Mouse (Mus musculus) heart, postnatal 36 days (tissue): ENCODE measurements around the gene Dock3. TPM values are rescaled to one million over a fixed set of nuclear protein-coding genes. Genes with fewer than 3 reads are reported as not detected.

Experiments used
- DNase-seq, 2 experiments: peaks; one replicate each; pipeline ENCODE4 v3.0.0; 2021 to 2022
- intact Hi-C: fragments of 180-260 bp; cut with DNase I; formaldehyde crosslinking; loops from one replicate; pipeline ENCODE4 v1.15.1; 2025
- total RNA-seq, 2 experiments: library from RNA; stranded (reverse); gene quantifications; 2 replicates each; pipeline ENCODE4 v1.2.3; 2021

Dock3 gene
- total RNA-seq, 2 experiments from 2014 or later = 3.9 to 5.3 TPM

DNA sequence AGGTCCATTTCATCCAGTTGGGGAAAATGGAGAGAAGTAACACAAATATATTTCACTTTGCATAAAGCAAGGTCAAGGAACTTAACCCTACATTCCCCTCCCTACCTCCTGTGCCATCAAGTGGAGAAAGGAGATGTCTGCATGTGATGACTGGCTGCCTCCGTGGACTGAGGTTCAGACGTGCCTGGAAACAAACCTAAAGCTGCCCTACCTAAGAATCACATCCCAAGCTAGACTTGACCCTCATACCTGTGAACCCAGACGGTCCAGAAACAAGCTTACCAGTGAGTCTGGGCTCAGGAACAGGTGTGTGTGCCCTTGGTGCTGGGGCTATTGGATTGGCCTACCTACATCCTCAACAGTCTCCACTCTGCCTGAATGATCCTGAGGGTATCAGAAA lies 338.4 kb downstream of the Dock3 start:
- DNase-seq = no peak
- intact Hi-C loops = loop anchor here (10.0 kb wide), 1 partner anchor 641 kb away; the partner anchor contains the start of gene Tmem115

DNA sequence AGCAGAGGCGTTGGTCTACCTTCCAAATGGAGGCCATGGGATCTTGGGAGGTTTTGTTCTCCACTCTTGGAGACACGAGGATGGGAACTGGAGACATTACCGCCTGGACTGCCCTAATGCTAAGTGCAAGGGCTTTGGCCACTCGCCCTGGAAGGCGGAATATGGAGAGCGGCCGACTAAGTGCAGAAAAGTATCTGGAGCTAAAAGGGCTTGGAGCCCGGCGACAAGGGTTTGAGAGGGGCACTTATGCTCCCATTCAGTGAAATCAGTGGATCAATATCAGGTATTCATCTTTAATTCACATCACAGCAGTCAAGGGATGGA lies 339.2 kb downstream of the Dock3 start:
- intact Hi-C loops = loop anchor here (10.0 kb wide), 1 partner anchor 642 kb away; the partner anchor contains the start of gene Tmem115
- DNase-seq = no peak

DNA sequence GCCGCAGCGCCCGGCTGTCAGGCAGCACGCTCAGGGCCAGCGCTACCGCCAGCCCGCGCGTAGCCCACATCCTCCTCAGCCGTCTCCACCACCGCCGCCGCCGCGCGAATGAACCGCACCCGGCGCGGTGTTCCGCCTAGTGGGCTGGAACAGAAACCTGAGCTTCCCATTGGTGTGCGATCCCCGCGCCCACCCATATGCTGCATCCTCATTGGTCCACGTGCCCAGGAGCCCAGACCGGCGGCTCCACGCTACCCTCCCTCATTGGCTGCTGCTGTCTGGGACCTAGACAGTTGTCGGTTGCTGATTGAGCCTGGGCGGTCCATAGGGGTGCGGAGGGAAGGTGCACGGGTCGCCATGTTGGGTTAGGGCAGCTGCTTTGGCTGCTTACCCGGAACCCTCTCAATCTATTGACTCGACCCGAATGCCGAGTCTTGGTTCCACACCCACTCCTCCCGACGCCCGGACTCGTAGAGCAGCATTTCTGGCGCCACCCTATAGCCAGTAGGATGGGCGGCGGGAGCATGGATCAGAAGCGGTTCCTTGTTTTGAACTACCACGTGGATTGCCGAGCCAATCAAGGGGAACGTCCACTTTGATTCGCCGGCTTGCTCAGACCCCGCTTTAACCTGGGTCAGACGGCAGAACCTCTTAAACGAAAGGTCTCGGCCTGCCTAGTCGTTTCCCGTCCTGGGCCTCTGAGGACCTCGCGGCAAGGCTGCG lies 339.7 kb downstream of the Dock3 start, which contains the start of gene Manf:
Gene Manf (minus strand): TSS at position 151 of the 723 bp plus-strand sequence.
- DNase-seq = peak; percentile 91 to 94
- intact Hi-C loops = loop anchor here (10.0 kb wide), 1 partner anchor 643 kb away; the partner anchor contains the start of gene Tmem115

DNA sequence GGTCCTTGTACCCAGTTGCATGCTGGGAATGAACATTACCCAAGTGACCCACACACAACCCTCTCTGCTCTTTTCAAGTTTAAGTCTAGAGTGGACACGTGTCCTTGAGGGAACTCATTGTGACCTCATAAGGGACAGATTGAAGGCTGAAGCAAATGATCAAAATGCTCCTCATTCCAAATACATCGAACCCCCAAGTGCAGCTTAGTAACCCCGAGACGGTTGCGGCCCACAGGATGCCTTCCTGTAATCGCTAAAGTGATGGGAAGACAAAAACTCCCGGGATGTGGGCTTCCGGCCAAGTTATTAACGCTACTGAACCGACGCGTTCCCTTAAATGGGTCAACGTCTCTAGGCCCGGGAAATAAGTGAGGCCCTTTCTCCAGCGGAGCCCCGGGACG lies 340.4 kb downstream of the Dock3 start:
- intact Hi-C loops = loop anchor here (10.0 kb wide), 1 partner anchor 643 kb away; the partner anchor contains the start of gene Tmem115
- DNase-seq = no peak

DNA sequence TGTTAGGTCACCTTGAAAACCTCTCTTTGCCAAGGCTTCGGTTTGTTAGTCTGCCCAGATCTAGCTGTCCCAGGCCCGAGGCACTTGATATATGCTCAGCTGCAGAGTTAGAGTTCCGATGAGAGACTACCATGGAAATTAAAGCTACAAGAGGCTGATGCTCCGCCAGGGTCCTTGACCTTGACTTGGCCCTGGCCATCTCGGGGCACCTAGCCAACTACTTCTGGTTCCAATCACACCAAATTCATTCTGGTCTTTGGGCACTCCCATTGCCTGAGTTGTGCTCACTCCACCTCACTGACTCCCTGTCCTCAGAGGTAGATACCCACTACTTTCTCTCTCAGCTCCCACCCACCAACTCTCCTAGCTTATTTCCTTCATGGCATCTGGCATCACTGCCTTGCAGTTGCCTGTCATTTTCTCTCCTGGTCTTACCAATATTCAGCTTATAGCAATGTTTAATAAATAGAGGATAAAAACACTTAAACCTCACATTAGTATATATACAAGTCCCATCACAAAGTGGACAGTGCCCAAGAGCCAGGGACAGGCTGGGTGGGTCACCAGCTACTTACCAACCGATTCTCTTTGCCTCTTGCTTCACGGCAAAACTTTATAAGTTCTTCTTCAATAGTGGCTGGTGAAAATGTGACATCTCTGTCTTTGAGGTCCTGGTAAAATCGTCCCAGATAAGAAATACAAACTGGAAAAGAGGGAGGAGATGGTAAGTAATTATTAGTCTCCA lies 341.0 kb downstream of the Dock3 start:
- intact Hi-C loops = loop anchor here (10.0 kb wide), 1 partner anchor 644 kb away; the partner anchor contains the start of gene Tmem115
- no peak for DNase-seq

DNA sequence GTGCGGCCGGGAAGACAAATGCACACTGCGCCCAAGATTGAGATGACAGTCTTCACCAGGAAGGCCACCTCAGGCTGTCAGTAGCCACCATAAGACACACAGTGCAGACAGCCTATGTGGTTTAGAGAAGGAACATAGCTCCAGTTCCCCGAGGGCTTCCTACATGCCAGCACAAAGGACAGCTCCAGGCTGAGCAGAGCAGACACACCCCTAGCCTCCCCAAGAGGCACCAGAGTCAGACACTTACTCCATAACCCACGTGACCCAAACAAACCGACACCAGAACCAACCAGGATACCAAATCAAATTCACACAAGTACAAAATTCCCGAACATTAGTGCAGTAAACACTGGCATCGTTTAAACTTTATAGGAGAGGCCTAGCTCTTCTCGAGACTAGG lies 342.4 kb downstream of the Dock3 start:
- no peak for DNase-seq
- intact Hi-C loops = loop anchor here (10.0 kb wide), 1 partner anchor 715 kb away; the partner anchor contains the start of gene Wdr82

DNA sequence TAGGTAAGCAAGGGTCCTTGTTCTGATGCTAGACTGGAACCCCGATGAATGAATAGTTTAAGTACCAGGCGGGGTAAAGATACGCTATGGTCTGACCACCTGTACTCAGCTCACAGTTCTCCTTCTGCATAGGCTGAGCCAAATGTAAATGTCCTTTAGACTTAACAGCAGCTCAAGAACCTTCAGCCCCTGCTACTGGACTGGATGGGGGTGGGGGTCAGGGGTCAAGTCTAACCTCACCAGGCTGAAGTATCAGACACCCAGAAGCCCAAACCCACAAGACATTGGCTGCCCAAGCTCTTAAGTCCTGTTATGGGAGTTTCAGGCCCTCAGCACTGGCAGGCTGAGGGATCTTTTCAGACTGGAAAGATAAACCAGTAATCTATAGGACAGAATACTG lies 343.4 kb downstream of the Dock3 start:
- no peak for DNase-seq
- intact Hi-C loops = loop anchor here (10.0 kb wide), 1 partner anchor 714 kb away; the partner anchor contains the start of gene Wdr82

DNA sequence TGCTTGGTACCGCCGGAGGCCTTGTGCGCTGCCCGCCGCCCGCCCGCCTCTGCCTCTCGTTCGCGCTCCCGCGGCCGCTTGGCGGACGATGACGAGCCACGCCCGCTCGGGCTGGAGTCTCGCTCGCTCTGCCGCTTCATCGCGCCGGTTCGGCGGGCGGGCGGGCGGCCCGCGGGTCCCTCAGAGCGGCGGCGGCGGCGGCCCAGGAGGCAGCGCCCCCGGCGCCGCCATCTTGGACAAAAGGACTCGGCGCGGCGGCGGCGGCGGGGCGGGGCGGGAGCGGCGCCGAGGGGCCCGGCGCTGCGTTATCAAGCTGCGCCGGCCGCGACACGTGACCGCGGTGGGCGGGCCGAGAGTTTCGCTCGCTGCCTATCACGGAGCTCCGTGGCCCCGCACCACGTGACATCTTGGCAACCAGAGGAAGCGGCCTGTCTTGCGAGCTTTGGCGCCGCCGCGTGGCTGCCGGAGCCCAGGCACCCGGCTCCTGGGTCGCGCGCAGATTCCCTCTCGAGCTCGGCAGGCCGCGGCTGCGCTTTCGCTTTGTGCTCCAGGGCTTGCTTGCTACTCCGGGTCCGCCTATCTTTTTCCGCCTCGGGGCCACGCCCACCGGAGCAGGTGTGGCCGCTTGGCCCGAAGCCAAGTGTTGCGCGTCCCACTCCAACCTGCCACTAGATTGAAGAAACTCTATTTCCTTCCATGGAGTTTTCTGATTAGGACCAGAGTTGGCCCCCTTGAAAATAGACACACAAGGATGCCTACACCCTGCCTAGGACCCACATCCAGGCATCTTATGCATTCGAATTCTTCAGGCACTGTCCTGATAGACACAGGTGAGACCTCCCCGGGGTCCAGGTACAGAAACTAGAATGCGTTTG lies 344.6 kb downstream of the Dock3 start, which contains the start of gene Rbm15b:
Gene Rbm15b (minus strand): TSS at position 601 of the 875 bp plus-strand sequence.
- intact Hi-C loops = loop anchor here (2.0 to 10.0 kb wide), 3 partner anchors 64 to 712 kb away; partner anchors contain the start of gene Wdr82
- peak; percentile 97 to 98 for DNase-seq

DNA sequence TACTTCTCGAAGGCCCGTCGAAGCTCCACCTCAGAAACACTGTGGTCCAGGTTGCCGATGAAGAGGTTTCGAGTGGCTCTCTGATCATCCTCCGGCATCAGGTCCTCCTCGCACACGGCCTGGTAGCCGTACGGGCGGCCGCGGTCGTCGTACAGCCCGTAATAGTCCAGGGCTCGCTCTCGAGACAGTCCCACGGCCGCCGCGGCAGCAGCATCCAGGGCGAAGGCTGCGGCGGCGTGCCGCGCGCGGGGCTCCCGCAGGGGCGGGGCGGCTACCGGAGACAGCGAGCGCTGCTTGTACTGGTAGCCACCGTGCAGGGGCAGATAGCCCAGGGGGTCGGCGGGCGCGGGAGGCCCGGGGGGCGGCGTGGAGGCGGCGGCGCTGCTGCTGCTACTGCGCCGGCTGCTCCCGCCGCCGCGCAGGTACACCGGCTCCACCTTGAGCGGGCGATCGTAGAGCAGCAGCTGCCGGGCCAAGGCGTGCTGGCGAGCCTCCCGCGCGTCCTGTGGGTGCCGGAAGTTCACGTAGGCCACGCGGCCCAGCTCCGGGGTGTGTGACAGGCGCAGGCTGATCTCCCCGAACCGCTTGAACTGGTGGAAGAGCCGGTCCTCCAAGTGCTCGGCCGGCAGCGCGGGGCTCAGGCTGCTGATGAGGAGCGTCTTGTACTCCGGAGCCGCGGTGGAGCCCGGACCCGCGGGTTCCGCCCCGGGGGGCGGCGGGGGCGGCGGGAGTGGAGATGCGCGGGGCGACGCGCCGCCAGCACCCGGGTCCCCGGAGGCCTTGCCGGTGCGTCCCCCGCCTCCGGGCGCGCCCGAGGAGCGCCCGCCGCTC lies 345.6 kb downstream of the Dock3 start:
- intact Hi-C loops = loop anchor here (2.0 to 10.0 kb wide), 3 partner anchors 63 to 711 kb away; partner anchors contain the start of gene Wdr82
- DNase-seq = peak; percentile 37 to 55

DNA sequence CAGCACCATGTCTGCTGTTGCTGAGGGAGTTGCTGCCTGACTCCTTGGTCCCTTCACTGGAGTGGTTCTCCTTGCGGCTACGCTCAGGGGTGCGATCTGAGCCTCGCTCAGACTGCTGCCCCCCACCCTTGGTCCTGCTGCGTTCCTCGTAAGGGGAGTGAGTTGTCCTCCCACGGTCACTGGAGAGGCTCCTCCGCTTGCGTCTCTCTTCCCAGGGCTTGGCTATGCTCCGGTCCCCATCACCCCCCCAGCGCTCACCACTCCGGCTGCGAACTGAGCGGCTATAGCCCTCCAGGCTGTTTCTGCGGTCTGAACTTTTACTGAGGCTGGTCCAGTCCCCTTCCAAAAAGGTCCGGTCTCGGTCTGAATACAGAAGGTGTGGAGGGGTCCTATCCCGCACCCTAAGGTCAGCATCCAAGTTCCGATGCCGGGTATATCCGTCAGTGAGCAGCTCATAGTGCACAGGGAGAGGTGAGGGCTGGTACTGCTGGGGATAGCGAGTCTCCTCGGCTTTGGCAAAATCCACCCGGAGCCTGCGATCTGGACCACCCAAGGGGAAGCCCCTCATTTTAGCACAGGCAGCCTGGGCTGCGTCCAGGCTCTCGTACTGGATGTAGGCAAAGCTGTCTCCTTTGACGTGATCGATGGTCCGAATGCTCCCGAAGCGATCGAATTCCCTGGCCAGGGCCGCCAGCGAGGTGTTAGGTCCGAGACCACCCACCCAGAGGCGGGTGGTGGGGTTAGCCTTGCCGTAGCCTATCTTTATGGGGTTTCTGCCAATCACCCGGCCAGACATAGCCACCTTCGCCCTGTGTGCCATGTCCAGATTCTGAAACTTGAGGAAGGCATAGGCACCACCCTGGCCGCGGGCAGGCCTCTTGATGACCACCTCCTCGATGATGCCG lies 346.5 kb downstream of the Dock3 start:
- DNase-seq = no peak
- intact Hi-C loops = loop anchor here (10.0 kb wide), 1 partner anchor 710 kb away; the partner anchor contains the start of gene Wdr82

DNA sequence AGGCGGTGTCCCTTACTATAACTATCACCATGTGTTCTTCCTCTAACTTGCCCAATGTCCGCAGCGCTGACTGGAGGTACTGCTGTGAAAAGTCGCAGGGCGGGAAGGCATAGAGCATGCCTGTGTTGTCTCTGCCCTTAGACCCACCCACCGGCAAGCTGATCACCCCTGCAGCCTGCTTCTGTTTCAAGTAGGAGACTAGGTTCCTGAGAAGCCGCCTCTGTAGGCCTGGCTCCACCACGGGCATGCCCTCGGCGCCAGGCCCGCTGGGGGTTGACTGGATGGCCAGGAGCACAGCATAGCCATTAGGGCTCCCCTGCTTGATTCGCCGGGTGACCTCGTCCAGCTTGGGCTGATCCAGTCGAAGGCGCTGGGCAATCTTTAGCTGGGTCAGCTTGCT lies 347.4 kb downstream of the Dock3 start:
- intact Hi-C loops = loop anchor here (10.0 kb wide), 1 partner anchor 710 kb away; the partner anchor contains the start of gene Wdr82
- no peak for DNase-seq

DNA sequence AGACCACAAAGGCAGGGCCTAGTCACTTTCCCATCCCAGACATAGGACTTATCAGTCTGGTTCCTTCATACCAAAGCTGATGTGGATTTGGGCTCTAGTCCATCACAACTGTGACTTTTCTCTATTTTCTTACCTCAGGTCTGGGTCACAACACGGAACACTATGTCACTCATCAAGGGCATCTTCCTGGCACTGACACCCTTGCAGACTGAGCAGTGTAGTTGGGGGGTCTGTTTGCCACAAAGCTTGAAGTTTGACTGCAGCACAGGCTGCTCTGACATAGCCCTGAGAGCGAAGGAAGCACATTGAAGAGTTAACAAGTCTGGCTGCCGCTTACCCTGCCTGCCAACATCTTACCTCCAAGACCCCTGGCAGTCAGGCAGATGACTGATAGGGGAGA lies 348.6 kb downstream of the Dock3 start:
- no peak for DNase-seq
- intact Hi-C loops = loop anchor here (10.0 kb wide), 1 partner anchor 708 kb away; the partner anchor contains the start of gene Wdr82

DNA sequence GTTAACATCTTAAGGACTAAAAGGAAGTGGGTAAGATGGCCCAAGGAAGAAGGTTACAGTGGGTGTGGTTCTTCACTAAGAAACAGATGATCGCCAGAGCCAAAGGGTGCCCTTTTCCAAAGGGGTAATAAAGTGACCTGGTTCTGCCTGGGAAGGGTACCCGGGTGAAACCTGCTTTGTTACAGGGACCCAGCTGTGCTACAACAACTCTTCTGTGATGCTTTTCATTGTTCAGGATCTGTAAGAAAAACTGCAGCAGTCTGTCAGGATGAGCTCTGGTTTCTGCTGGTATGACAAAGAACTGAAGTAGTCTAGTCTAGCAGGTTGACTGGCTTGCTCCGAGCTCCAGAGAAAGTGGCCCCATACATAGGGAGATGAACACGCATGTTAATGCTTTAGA lies 349.5 kb downstream of the Dock3 start:
- intact Hi-C loops = loop anchor here (10.0 kb wide), 1 partner anchor 707 kb away; the partner anchor contains the start of gene Wdr82
- no peak for DNase-seq

DNA sequence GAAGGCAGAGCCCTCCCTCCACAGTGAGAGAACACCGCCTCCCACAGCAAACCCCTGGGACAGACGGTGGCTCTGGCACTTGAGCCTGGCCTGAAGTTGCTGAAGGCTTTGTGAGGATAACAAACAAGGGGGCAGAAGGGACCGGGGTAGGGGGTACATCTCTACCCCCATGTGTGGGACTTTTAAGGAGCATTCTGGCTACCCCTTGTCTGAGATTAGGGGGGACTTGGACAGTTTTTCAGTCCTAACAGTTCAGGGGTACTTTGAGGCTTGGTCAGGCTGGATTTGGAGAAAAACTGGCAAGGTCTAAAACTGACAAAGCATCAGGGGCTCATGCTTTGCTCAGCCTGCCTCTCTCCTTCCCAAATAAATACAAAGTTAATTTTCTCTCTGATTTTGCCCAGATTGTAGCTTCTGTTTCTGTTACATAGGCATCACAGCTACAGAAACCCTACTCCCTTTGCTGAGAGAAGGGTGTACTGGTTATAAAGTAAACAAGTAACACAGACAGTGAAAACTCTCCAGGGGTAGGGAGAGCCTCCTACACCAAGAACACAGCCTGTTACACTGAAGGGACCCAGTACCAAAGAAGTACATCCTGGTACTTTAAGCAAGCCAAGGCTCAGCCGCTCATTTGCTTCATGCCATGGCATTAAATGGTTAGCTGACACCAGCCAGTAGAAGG lies 350.5 kb downstream of the Dock3 start:
- DNase-seq = no peak
- intact Hi-C loops = loop anchor here (10.0 kb wide), 1 partner anchor 706 kb away; the partner anchor contains the start of gene Wdr82

DNA sequence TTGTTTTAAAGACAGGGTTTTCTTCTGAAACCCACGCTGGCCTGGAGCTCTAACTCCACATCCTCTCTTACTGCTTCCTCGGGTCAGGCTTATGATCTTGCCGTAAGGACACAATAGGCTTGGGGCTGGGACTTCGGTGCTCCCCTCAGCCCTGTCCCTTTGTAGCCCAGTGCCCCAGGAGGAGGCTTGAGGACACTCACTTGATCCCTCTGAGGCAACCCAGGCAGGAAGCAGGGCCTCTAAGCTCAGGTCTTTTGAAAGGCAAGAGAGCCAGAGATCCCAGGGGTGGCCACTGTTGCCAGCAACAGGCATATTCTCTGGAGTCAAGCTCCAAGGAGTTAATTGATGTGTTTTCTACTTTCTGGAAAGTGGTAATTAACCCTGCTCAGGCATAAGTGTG lies 352.2 kb downstream of the Dock3 start:
- no peak for DNase-seq

DNA sequence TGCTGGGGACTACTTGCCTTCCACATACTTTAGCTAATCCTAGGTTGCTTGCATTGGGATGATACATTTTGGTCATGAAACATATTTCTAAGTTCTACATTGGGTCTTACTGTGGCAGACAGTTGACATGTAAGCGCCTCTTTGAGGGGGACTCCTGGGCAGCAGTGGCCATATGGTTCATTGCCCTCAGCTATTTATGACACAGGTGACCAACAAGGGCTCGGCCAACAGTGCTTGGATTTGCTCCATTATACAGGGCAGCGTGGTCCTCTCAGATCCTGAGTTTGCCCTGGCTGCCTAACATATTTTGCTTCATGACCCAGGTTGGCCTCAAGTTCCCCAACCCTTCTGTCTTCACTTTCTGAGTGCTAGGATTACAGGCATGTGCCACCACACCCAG lies 355.0 kb downstream of the Dock3 start:
- DNase-seq = no peak
- intact Hi-C loops = no loop called here

More for the DNA sequence above, 352.2 kb downstream of the Dock3 start:
- intact Hi-C loops = no loop called here

DNA sequence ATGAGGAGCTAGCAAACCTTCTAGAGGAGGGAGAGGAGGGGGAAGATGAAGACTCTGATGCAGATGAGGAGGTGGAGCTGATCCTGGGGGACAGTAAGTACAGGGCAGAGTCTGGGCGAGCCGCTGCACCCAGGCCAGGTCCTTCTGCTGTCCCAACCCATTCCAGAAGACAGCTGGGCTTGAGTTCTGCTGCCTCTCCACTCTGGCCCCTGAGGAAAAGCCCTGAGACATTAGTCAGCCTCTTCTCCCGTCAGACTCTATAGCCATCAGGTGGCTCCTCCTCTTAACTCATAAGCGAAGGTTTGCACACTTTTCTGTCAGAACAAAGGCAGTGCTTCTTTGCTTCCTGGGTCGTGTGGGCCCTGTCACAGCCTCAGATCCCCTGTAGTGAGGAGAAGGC lies 357.5 kb downstream of the Dock3 start:
- intact Hi-C loops = no loop called here
- DNase-seq = no peak
